Mouse (Mus musculus): ENCODE measurements around the gene Retsat. TPM values are rescaled to one million over a fixed set of nuclear protein-coding genes. Genes with fewer than 3 reads are reported as not detected.

The Retsat gene
- polyA plus RNA-seq, 1 experiment from 2014 or later: 41.0 TPM

DNA sequence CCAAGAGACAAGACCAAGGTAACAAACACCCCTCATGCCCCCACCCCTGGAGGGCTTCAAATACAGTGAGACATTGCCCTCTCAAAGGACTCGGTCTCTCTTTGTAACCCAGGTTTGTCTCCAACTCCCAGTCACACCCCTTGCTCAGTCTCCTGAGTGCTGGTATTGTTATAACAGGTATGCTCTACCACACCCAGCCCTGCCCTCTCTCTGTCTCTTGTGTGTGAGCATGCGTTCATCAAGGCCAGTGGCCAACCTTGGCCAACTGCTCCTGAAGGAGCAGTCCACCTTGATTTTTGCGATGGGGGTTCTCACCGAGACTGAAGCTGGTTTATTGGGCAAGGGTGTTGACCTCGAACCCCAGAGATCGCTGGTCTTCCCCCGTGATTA is 57.8 kb downstream of the Retsat start:
- no peak overlapping the region for H3K9ac ChIP-seq (ENCODE audit: low read depth, low read length)

DNA sequence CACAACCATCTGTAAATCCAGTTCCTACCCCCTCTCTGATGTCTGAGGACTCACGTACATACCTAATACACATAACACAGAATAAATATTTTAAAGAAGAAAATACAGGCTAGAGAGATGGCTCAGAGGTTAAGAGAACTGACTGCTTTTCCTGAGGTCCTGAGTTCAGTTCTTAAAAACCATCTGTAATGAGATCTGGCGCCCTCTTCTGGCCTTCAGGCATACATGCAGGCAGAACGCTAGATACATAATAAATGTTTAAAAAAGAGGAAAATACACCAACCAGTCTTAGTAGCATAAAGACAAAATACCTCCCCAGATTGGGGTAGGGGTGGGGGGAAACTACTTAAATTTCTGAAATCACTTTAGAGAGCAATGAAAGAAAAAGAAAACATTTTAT is 59.7 kb downstream of the Retsat start:
- H3K27ac ChIP-seq: no peak overlapping the region
- H3K36me3 ChIP-seq (ENCODE audit: insufficient read depth, low read length): no peaks in the 10 kb centered on the region
- no peak overlapping the region for H3K4me2 ChIP-seq (ENCODE audit: low read length)
- WGBS: 58% methylated on average over 3 of the region's 3 CpGs
- no peak overlapping the region for H3K9ac ChIP-seq (ENCODE audit: low read depth, low read length)
- H3K4me3 ChIP-seq (replicated peaks; ENCODE audit: low read depth, low read length): no peak overlapping the region
- peak; percentile 76 for TF ChIP-seq CTCF (IDR thresholded peaks at IDR 0.05; ENCODE audit: low read depth)
- peak; percentile 59 for DNase-seq (ENCODE audit: low spot score)
- no peaks in the 10 kb centered on the region for H3K9me3 ChIP-seq (replicated peaks; ENCODE audit: low read length)
- H3K4me1 ChIP-seq (replicated peaks; ENCODE audit: insufficient read depth, low read length): peaks cover 39% of the 10 kb centered on the region
- no peaks in the 10 kb centered on the region for H3K27me3 ChIP-seq (ENCODE audit: insufficient read depth, low read length)
- no peak for ATAC-seq (replicated peaks; ENCODE audit: low FRiP score, low read depth)

More for the DNA sequence above, 57.8 kb downstream of the Retsat start:
- Histone ChIP-seq H3K4me3 (replicated peaks; ENCODE audit: low read depth, low read length) (no peak overlapping the region), H3K27ac (peak overlapping the region; percentile 88), H3K27me3 (ENCODE audit: insufficient read depth, low read length) (no peaks in the 10 kb centered on the region), H3K36me3 (ENCODE audit: insufficient read depth, low read length) (no peaks in the 10 kb centered on the region), H3K4me2 (ENCODE audit: low read length) (peak overlapping the region; percentile 64; the same call in 1 of the 2 replicates), H3K4me1 (replicated peaks; ENCODE audit: insufficient read depth, low read length) (peaks cover 31% of the 10 kb centered on the region), H3K9me3 (replicated peaks; ENCODE audit: low read length) (no peaks in the 10 kb centered on the region)
- 53% methylated on average over 7 of the region's 7 CpGs for WGBS
- no peak for TF ChIP-seq CTCF (IDR thresholded peaks at IDR 0.05; ENCODE audit: low read depth)
- DNase-seq (ENCODE audit: low spot score) (no peak), ATAC-seq (replicated peaks; ENCODE audit: low FRiP score, low read depth) (0 out of 2 replicates have a peak, but pooled peaks have one; percentile 4)

Other genes with a start within 250 kb of the Retsat start
- gene Tmem150a, start 243.0 kb upstream of the Retsat start, polyA plus RNA-seq (2015; fragmentation: Nextera tagmentation; extraction: Ambion mirVana): 50.5 and 50.6 TPM in 2 replicates
- 150 and 164 TPM in 2 replicates for gene Rnf181, start 231.5 kb upstream of the Retsat start, polyA plus RNA-seq (2015; fragmentation: Nextera tagmentation; extraction: Ambion mirVana)
- gene Vamp5, start 218.0 kb upstream of the Retsat start, polyA plus RNA-seq (2015; fragmentation: Nextera tagmentation; extraction: Ambion mirVana): 45.6 and 50.1 TPM in 2 replicates
- 228 and 241 TPM in 2 replicates for gene Vamp8, start 207.8 kb upstream of the Retsat start, polyA plus RNA-seq (2015; fragmentation: Nextera tagmentation; extraction: Ambion mirVana)
- gene Ggcx, start 184.2 kb upstream of the Retsat start, polyA plus RNA-seq (2015; fragmentation: Nextera tagmentation; extraction: Ambion mirVana): 19.1 and 21.7 TPM in 2 replicates
- 320 and 335 TPM in 2 replicates for gene Mat2a, start 158.9 kb upstream of the Retsat start, polyA plus RNA-seq (2015; fragmentation: Nextera tagmentation; extraction: Ambion mirVana)
- 0.10 TPM in 1 of 2 replicates, not detected in the other for gene Sh2d6, start 76.8 kb upstream of the Retsat start, polyA plus RNA-seq (2015; fragmentation: Nextera tagmentation; extraction: Ambion mirVana)
- gene Capg, start 54.1 kb upstream of the Retsat start, polyA plus RNA-seq (2015; fragmentation: Nextera tagmentation; extraction: Ambion mirVana): 129 and 131 TPM in 2 replicates
- gene Elmod3, start 62 bp upstream of the Retsat start, polyA plus RNA-seq (2015; fragmentation: Nextera tagmentation; extraction: Ambion mirVana): 16.2 and 18.1 TPM in 2 replicates
- 42.3 and 44.2 TPM in 2 replicates for gene Tgoln1, start 18.5 kb downstream of the Retsat start, polyA plus RNA-seq (2015; fragmentation: Nextera tagmentation; extraction: Ambion mirVana)
- 23.8 and 25.0 TPM in 2 replicates for gene Tcf7l1, start 190.8 kb downstream of the Retsat start, polyA plus RNA-seq (2015; fragmentation: Nextera tagmentation; extraction: Ambion mirVana)